Mouse (Mus musculus) G1E (cell line): ENCODE results near the gene 2410137M14Rik. TPM values are rescaled to one million over a fixed set of nuclear protein-coding genes. Genes with fewer than 3 reads are reported as not detected.

Source experiments
- ATAC-seq: 2 replicates; pipeline ENCODE4 v1.8.0; 2016; ENCODE audit warnings: mild to moderate bottlenecking; ENCODE audit not compliant: insufficient number of reproducible peaks, poor library complexity, low FRiP score, severe bottlenecking; ENCODE audit errors: extremely low read depth
- DNase-seq: peaks from one replicate; pipeline ENCODE4 v3.0.0; 2012; ENCODE audit warnings: low spot score
- H3K27me3 ChIP-seq: 2 replicates; pipeline ENCODE4 v1.6.1; 2012; ENCODE audit warnings: mild to moderate bottlenecking, low read length, inconsistent platforms; ENCODE audit not compliant: insufficient read depth
- H3K36me3 ChIP-seq: replicated peaks from 2 replicates; pipeline ENCODE3; 2012; ENCODE audit warnings: mild to moderate bottlenecking, inconsistent platforms
- H3K4me1 ChIP-seq: 2 replicates; pipeline ENCODE4 v1.6.1; 2012; ENCODE audit warnings: low read depth, low read length, inconsistent platforms, mixed read lengths; ENCODE audit not compliant: insufficient read depth
- H3K4me3 ChIP-seq: 2 replicates; pipeline ENCODE4 v1.5.1; 2012; ENCODE audit warnings: low read depth, mild to moderate bottlenecking, inconsistent platforms, low read length, moderate library complexity, mixed read lengths
- H3K9me3 ChIP-seq: replicated peaks from 2 replicates; pipeline ENCODE4 v1.6.1; 2012; ENCODE audit warnings: inconsistent platforms
- CTCF ChIP-seq: IDR thresholded peaks from 2 replicates; pipeline ENCODE4 v1.5.1; 2012; ENCODE audit warnings: low read depth, low read length, inconsistent platforms, mixed read lengths
- GATA1 ChIP-seq: IDR thresholded peaks from 2 replicates; pipeline ENCODE4 v1.6.1; 2012; ENCODE audit warnings: borderline replicate concordance, low read length, inconsistent platforms, mixed read lengths
- GATA2 ChIP-seq: IDR thresholded peaks from 2 replicates; pipeline ENCODE4 v1.6.1; 2012; ENCODE audit warnings: low read depth, low read length, inconsistent platforms, borderline replicate concordance
- POLR2AphosphoS5 ChIP-seq: IDR thresholded peaks from 2 replicates; pipeline ENCODE4 v1.6.1; 2012; ENCODE audit warnings: low read depth, low read length, inconsistent platforms; ENCODE audit not compliant: insufficient replicate concordance
- TAL1 ChIP-seq: conservative IDR thresholded peaks from 2 replicates; pipeline ENCODE4 v1.6.1; 2012; ENCODE audit warnings: low read depth, low read length, inconsistent platforms, mixed read lengths
- polyA plus RNA-seq: library from polyadenylated mRNA; stranded (reverse); fragments of >175 nt; gene quantifications from 2 replicates; pipeline ENCODE4 v1.2.3, GENCODE M21; 2012
- total RNA-seq, 2 experiments: library from RNA; stranded (forward) in 1 of 2; stranded (reverse) in 1 of 2; fragments of 200-1000 nt in 1 of 2; fragments of >200 nt in 1 of 2; fragmentation: Nextera tagmentation in 1 of 2; gene quantifications; 2 replicates each; pipeline ENCODE4 v1.2.3; 2014 to 2017

Gene 2410137M14Rik
- not detected in 2 replicates for total RNA-seq (2014; fragmentation: Nextera tagmentation)
- total RNA-seq (2017), result 0.16 TPM in 1 of 2 replicates, not detected in the other
- not detected in 2 replicates for polyA plus RNA-seq

DNA sequence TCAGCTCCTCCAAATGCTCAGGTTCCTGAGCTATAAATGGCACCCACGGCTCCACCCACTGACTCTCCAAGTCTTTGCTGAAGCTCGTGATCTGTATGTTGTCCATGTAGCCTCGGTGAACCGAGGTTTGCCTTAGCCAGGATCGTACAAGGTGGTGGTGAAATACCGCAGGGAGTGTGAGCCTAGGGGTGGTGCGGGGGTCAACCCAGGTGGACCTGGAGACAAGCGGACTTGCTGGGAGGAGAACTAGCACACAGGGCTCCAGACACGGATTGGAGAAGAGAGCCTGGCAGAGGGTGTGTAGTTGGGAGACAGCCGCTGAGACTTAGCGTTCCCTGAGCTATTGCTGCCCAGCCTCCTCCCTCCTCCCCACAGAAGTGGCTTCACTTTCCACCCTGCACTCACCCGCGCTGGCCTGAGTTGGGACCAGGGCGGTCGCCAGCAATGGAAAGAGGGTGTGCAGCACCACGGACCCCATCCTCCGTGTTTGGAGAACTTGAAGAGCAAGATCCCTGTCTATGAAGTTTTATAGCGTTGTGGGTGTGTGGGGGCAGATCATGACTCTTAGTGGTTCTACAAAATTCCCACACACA lies at the start of gene 2410137M14Rik:
Gene 2410137M14Rik (minus strand): TSS at position 17 of the 593 bp plus-strand sequence.
- Histone ChIP-seq H3K4me1 (0 out of 2 replicates have a peak, but pooled peaks cover 8% of the 10 kb centered on the region), H3K4me3 (no peak within 1 kb of the TSS), H3K36me3 (no peaks in the 10 kb centered on the region), H3K27me3 (peaks cover 32% of the 10 kb centered on the region), H3K9me3 (no peaks in the 10 kb centered on the region)
- no peak for ATAC-seq
- DNase-seq, result no peak
- no peak for TF ChIP-seq GATA1
- no peak for TF ChIP-seq TAL1
- TF ChIP-seq CTCF, result no peak
- no peak for TF ChIP-seq POLR2AphosphoS5
- TF ChIP-seq GATA2, result no peak

DNA sequence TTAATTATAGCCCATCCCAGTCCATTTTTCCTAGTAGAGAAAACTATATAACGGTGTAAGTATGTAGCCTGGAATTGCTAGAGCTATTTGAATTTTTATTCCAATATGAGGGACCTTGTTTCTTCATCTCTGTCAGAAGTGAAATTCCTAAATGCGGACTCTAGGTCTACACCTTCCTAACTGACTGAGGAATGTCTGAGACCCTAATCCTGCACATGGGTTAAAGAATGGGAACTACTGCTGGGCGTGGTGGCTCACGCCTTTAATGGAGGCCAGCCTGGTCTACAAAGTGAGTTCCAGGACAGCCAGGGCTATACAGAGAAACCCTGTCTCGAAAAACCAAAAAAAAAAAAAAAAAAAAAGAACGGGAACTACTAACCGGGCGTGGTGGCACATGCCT lies 48.1 kb upstream of the 2410137M14Rik start:
- H3K4me1 ChIP-seq, result peaks cover 25% of the 10 kb centered on the region
- DNase-seq (no peak), ATAC-seq (no peak)
- no peaks in the 10 kb centered on the region for H3K36me3 ChIP-seq
- H3K9me3 ChIP-seq, result no peaks in the 10 kb centered on the region
- TF ChIP-seq POLR2AphosphoS5, result no peak
- no peak for TF ChIP-seq TAL1
- TF ChIP-seq GATA1, result no peak
- no peak for TF ChIP-seq GATA2
- no peak for TF ChIP-seq CTCF
- peak overlapping the region; percentile 71; the same call in 1 of the 2 replicates for H3K4me3 ChIP-seq
- H3K27me3 ChIP-seq, result no peaks in the 10 kb centered on the region

DNA sequence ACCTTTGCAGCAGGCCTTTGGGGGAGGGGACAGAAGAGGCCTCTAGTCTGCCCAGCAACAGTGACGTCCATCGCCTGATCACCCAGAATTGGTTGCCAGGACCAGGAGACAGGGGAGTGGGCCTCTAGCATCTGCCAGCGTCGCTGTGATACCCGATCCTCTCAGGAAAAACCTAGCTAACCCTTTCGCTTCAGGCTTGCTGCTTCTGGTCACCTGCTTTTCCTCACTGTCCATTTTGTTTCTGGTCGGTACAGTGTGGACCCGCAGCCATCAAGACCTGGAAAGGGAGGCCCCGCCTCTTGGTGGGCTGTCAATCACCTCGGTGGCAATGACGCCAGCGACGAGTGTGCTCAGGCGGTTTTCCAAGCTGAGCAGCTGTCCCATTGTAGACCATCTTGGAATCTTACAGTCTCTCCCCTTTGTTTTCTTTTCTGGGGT lies 47.7 kb upstream of the 2410137M14Rik start:
- no peak for TF ChIP-seq GATA1
- no peak for TF ChIP-seq TAL1
- no peak for TF ChIP-seq GATA2
- no peak for TF ChIP-seq POLR2AphosphoS5
- H3K27me3 ChIP-seq, result no peaks in the 10 kb centered on the region
- peak; percentile 60 for DNase-seq
- no peaks in the 10 kb centered on the region for H3K9me3 ChIP-seq
- no peaks in the 10 kb centered on the region for H3K36me3 ChIP-seq
- peak; percentile 96 for ATAC-seq
- H3K4me1 ChIP-seq, result peaks cover 23% of the 10 kb centered on the region
- peak overlapping the region; percentile 71 for H3K4me3 ChIP-seq

DNA sequence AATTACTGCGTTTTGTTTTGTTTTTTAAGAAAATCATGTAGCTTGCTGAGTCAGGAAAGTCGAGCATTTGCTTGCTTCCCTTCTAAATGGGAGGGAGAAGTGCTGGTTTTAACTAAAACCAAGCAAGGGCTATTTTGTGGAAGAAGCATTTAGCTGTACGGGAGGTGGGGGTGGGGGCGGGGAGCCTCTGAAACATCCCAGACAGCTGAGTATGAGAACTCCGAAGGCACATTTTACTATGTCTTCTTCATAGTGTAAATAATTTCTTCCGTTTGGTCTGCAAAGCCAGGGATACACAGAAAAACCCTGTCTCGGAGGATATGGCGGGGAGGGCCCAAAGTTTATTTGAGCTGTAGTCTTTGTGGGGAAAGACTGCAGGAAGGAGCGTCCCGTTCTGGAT lies 47.2 kb upstream of the 2410137M14Rik start:
- Histone ChIP-seq H3K27me3 (peaks cover under 1% of the 10 kb centered on the region; the same call in 1 of the 2 replicates), H3K4me1 (peaks cover 24% of the 10 kb centered on the region), H3K4me3 (peak overlapping the region; percentile 71), H3K9me3 (no peaks in the 10 kb centered on the region), H3K36me3 (no peaks in the 10 kb centered on the region)
- DNase-seq (no peak), ATAC-seq (no peak)
- TF ChIP-seq CTCF, result no peak
- no peak for TF ChIP-seq TAL1
- TF ChIP-seq GATA2, result no peak
- TF ChIP-seq POLR2AphosphoS5, result no peak
- no peak for TF ChIP-seq GATA1

DNA sequence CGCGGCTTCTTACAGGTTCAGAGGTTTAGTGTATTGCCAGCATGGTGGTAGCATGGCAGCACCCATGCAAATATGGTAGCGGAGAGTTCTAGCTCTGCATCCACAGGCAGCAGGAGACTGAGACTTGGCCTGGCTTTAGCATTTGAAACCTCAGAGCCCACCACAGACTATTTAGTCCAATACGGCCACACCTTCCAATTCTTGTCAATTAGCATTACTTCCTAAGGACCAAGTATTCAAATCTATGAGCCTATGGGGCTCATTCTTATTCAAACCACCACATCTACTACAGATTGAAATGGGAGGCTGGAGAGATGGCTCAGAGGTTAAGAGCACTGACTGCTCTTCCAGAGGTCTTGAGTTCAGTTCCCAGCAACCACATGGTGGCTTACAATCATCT lies 46.4 kb upstream of the 2410137M14Rik start:
- ATAC-seq, result no peak
- peaks cover 29% of the 10 kb centered on the region for H3K4me1 ChIP-seq

DNA sequence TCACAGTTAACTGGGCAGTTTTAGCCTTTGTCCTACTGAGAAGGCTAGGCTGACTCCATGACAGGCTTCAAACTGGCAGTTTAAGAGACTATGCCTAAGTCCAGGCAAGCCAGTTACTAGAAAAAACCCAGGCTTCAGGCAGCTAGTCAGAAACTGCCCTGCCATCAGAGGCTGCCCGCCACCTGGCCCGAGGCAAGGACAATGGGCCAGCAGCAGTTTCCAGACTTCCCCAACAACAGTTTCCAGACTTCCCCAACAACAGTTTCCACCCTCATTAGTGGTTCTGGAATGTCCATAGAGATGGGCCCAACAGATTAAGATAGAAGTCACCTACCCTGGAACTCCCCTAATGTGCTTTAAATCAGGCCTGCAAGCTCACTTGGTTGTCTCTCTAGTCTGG lies 45.4 kb upstream of the 2410137M14Rik start:
- TF ChIP-seq POLR2AphosphoS5 (no peak), GATA2 (no peak), TAL1 (no peak), CTCF (no peak), GATA1 (no peak)
- H3K36me3 ChIP-seq, result no peaks in the 10 kb centered on the region
- DNase-seq (no peak), ATAC-seq (no peak)
- no peaks in the 10 kb centered on the region for H3K9me3 ChIP-seq
- H3K4me1 ChIP-seq, result peaks cover 29% of the 10 kb centered on the region
- no peak overlapping the region for H3K4me3 ChIP-seq
- H3K27me3 ChIP-seq, result peaks cover 4% of the 10 kb centered on the region

More for the DNA sequence above, 46.4 kb upstream of the 2410137M14Rik start:
- H3K36me3 ChIP-seq, result no peaks in the 10 kb centered on the region
- no peaks in the 10 kb centered on the region for H3K9me3 ChIP-seq
- peaks cover 4% of the 10 kb centered on the region for H3K27me3 ChIP-seq
- no peak for DNase-seq
- no peak overlapping the region for H3K4me3 ChIP-seq
- TF ChIP-seq CTCF (no peak), POLR2AphosphoS5 (no peak), GATA2 (no peak), TAL1 (no peak), GATA1 (no peak)
